Mouse (Mus musculus): ENCODE measurements around the gene Rad23a.

GRCm38 (mm10) chr8:84874339-84874738 is 33.9 kb upstream of the Rad23a start:
- TF ChIP-seq CTCF (IDR thresholded peaks at IDR 0.05; ENCODE audit: borderline replicate concordance, insufficient read depth, low read length) (no peak), POLR2A (IDR thresholded peaks at IDR 0.05; ENCODE audit: low read depth, low read length) (no peak)

Measured in embryonic fibroblast, embryonic 13.5 days (primary cell).